Mouse (Mus musculus) cortical plate, adult 2 months (tissue): ENCODE data around the gene Mob3a. TPM values are rescaled to one million over a fixed set of nuclear protein-coding genes. Genes with fewer than 3 reads are reported as not detected.

Experiments used
- H3K27ac ChIP-seq: fragments of 200-500 bp; 2 replicates; pipeline ENCODE4 v1.5.1; 2012; ENCODE audit warnings: low read length, control low read depth, inconsistent platforms; ENCODE audit not compliant: insufficient read depth
- H3K4me1 ChIP-seq: fragments of 200-500 bp; 2 replicates; pipeline ENCODE4 v1.6.1; 2011; ENCODE audit warnings: low read length; ENCODE audit not compliant: control insufficient read depth, insufficient read depth
- H3K4me3 ChIP-seq: fragments of 200-500 bp; 2 replicates; pipeline ENCODE4 v1.5.1; 2011; ENCODE audit warnings: mild to moderate bottlenecking, low read length, control low read depth; ENCODE audit not compliant: insufficient read depth
- CTCF ChIP-seq: fragments of 200-500 bp; IDR thresholded peaks from 2 replicates; pipeline ENCODE4 v1.5.1; 2011; ENCODE audit warnings: mild to moderate bottlenecking, control low read depth, low read length; ENCODE audit not compliant: insufficient read depth; ENCODE audit errors: extremely low read depth
- POLR2A ChIP-seq: fragments of 200-500 bp; IDR thresholded peaks from 2 replicates; pipeline ENCODE4 v1.6.1; 2011; ENCODE audit warnings: mild to moderate bottlenecking, low read length, control low read depth; ENCODE audit not compliant: insufficient read depth; ENCODE audit errors: extremely low read depth
- polyA plus RNA-seq: library from polyadenylated mRNA; depleted of rRNA; stranded (reverse); fragments of >200 nt; gene quantifications from 2 replicates; pipeline ENCODE4 v1.2.3, GENCODE M21; 2012

Gene Mob3a
- polyA plus RNA-seq, 1 experiment = 9.4 TPM

GRCm38 (mm10) chr10:80665981-80666733, 35.6 kb downstream of the Mob3a start:
- Histone ChIP-seq H3K4me1 (no peaks in the 10 kb centered on the region), H3K27ac (no peak overlapping the region)
- TF ChIP-seq CTCF (no peak), POLR2A (no peak)

GRCm38 (mm10) chr10:80665459-80665858, 36.3 kb downstream of the Mob3a start:
- Histone ChIP-seq H3K4me1 (no peaks in the 10 kb centered on the region), H3K27ac (peak overlapping the region; percentile 21; the same call in 1 of the 2 replicates)

More at GRCm38 (mm10) chr10:80665981-80666733, 35.6 kb downstream of the Mob3a start:
- H3K4me3 ChIP-seq = no peak overlapping the region

GRCm38 (mm10) chr10:80665016-80665380, 36.8 kb downstream of the Mob3a start:
- H3K4me3 ChIP-seq = no peak overlapping the region
- TF ChIP-seq POLR2A = no peak
- H3K4me1 ChIP-seq = no peaks in the 10 kb centered on the region
- peak overlapping the region; percentile 43 for H3K27ac ChIP-seq

More at GRCm38 (mm10) chr10:80665459-80665858, 36.3 kb downstream of the Mob3a start:
- TF ChIP-seq POLR2A (no peak), CTCF (no peak)
- no peak overlapping the region for H3K4me3 ChIP-seq

GRCm38 (mm10) chr10:80664197-80665015, 37.4 kb downstream of the Mob3a start:
- Histone ChIP-seq H3K4me1 (no peaks in the 10 kb centered on the region), H3K4me3 (no peak overlapping the region), H3K27ac (peak overlapping the region; percentile 43)
- TF ChIP-seq CTCF = no peak
- no peak for TF ChIP-seq POLR2A

- Histone ChIP-seq H3K4me3 (no peak overlapping the region), H3K27ac (no peak overlapping the region), H3K4me1 (no peaks in the 10 kb centered on the region)
- TF ChIP-seq POLR2A (no peak), CTCF (no peak)
Observed at GRCm38 (mm10) chr10:80663485-80664196, 38.1 kb downstream of the Mob3a start.

- Histone ChIP-seq H3K4me3 (no peak overlapping the region), H3K4me1 (0 out of 2 replicates have a peak, but pooled peaks cover 3% of the 10 kb centered on the region), H3K27ac (no peak overlapping the region)
- peak; percentile 69 for TF ChIP-seq CTCF
- no peak for TF ChIP-seq POLR2A
Observed at GRCm38 (mm10) chr10:80661149-80661548, 40.6 kb downstream of the Mob3a start.

GRCm38 (mm10) chr10:80659213-80659612, 42.6 kb downstream of the Mob3a start:
- no peak overlapping the region for H3K4me3 ChIP-seq
- peaks cover 8% of the 10 kb centered on the region; the same call in 1 of the 2 replicates for H3K4me1 ChIP-seq
- no peak overlapping the region for H3K27ac ChIP-seq
- TF ChIP-seq CTCF = peak; percentile 71
- no peak for TF ChIP-seq POLR2A

- no peak overlapping the region for H3K27ac ChIP-seq
- peaks cover 9% of the 10 kb centered on the region; the same call in 1 of the 2 replicates for H3K4me1 ChIP-seq
- no peak for TF ChIP-seq POLR2A
- no peak for TF ChIP-seq CTCF
- H3K4me3 ChIP-seq = no peak overlapping the region
Observed at GRCm38 (mm10) chr10:80658841-80659202, 43.0 kb downstream of the Mob3a start.

GRCm38 (mm10) chr10:80658194-80658840, 43.5 kb downstream of the Mob3a start:
- H3K27ac ChIP-seq = no peak overlapping the region
- H3K4me3 ChIP-seq = no peak overlapping the region
- peaks cover 9% of the 10 kb centered on the region; the same call in 1 of the 2 replicates for H3K4me1 ChIP-seq
- TF ChIP-seq POLR2A = no peak
- no peak for TF ChIP-seq CTCF
